Mouse (Mus musculus): ENCODE data around the gene B4galnt2.

- TF ChIP-seq CTCF (IDR thresholded peaks at IDR 0.05; ENCODE audit: borderline replicate concordance, extremely low read depth, insufficient read depth, insufficient read length) (no peak), POLR2A (IDR thresholded peaks at IDR 0.05; ENCODE audit: borderline replicate concordance, extremely low read depth, insufficient read depth, insufficient read length, poor library complexity, severe bottlenecking) (no peak)
Observed at GRCm38 (mm10) chr11:95914571-95914991, at the start of gene B4galnt2.
